Mouse (Mus musculus) CH12.LX (cell line): ENCODE data around the gene Mgarp. TPM values are rescaled to one million over a fixed set of nuclear protein-coding genes. Genes with fewer than 3 reads are reported as not detected.

Experiments
- DNase-seq: peaks from one replicate; pipeline ENCODE4 v3.0.0-alpha.2; 2013; ENCODE audit errors: extremely low read depth
- H3K27ac ChIP-seq: 2 replicates; pipeline ENCODE4 v1.5.1; 2012; ENCODE audit warnings: low read depth, mild to moderate bottlenecking, control low read depth, moderate library complexity; ENCODE audit not compliant: insufficient read depth
- H3K27me3 ChIP-seq: replicated peaks from 2 replicates; pipeline ENCODE3; 2012; ENCODE audit warnings: inconsistent platforms
- H3K36me3 ChIP-seq, 2 experiments: replicated peaks in 1 of 2; 2 replicates each; pipeline versions ENCODE3 to v1.6.1; 2012; ENCODE audit warnings: inconsistent platforms in 1 of 2, low read length in 1 of 2, mild to moderate bottlenecking in 1 of 2, mixed read lengths in 1 of 2, moderate library complexity in 1 of 2; ENCODE audit not compliant: control insufficient read depth in 1 of 2, insufficient read depth in 1 of 2
- H3K4me1 ChIP-seq, 2 experiments: 2 replicates each; pipeline ENCODE4 v1.6.1; 2012; ENCODE audit warnings: inconsistent platforms in 1 of 2, moderate library complexity in 1 of 2; ENCODE audit not compliant: insufficient read depth in 2 of 2, control insufficient read depth in 1 of 2
- H3K4me2 ChIP-seq: 2 replicates; pipeline ENCODE4 v1.6.1; 2012; ENCODE audit warnings: low read depth, mild to moderate bottlenecking, control low read depth; ENCODE audit not compliant: poor library complexity, insufficient read depth, severe bottlenecking
- H3K4me3 ChIP-seq, 3 experiments: fragments of 150-350 bp in 1 of 3; sonication (generic) in 1 of 3; replicated peaks in 1 of 3; 2 replicates each; pipeline versions ENCODE3 to v1.5.1; 2011 to 2012; ENCODE audit warnings: low read depth in 2 of 3, low read length in 2 of 3, mild to moderate bottlenecking in 2 of 3, moderate library complexity in 2 of 3, control low read depth in 1 of 3, improper control_type of control experiment in 1 of 3, inconsistent platforms in 1 of 3, mixed read lengths in 1 of 3; ENCODE audit not compliant: poor library complexity in 1 of 3
- H3K79me2 ChIP-seq: replicated peaks from 2 replicates; pipeline ENCODE4 v1.6.1; 2012; ENCODE audit warnings: mild to moderate bottlenecking, moderate library complexity; ENCODE audit not compliant: control insufficient read depth, poor library complexity, insufficient read depth, severe bottlenecking; ENCODE audit errors: extremely low read depth
- H3K9ac ChIP-seq: 2 replicates; pipeline ENCODE4 v1.6.1; 2012; ENCODE audit warnings: low read depth, mild to moderate bottlenecking, control low read depth, moderate library complexity; ENCODE audit not compliant: insufficient read depth
- H3K9me3 ChIP-seq: replicated peaks from 2 replicates; pipeline ENCODE3; 2012; ENCODE audit warnings: low read length, inconsistent platforms, mixed read lengths
- BHLHE40 ChIP-seq: IDR thresholded peaks from 2 replicates; pipeline ENCODE4 v1.6.1; 2011; ENCODE audit warnings: mild to moderate bottlenecking, low read depth, low read length, improper control_type of control experiment
- CHD1 ChIP-seq: IDR thresholded peaks from 2 replicates; pipeline ENCODE4 v1.6.1; 2012; ENCODE audit warnings: low read depth, low read length, improper control_type of control experiment, inconsistent platforms
- CHD2 ChIP-seq: IDR thresholded peaks from 2 replicates; pipeline ENCODE4 v1.6.1; 2011; ENCODE audit warnings: low read length, improper control_type of control experiment
- CTCF ChIP-seq, 2 experiments: IDR thresholded peaks in 1 of 2; conservative IDR thresholded peaks in 1 of 2; 2 replicates each; pipeline ENCODE4 v1.5.1; 2011 to 2012; ENCODE audit warnings: low read depth in 2 of 2, low read length in 2 of 2, improper control_type of control experiment in 1 of 2, inconsistent platforms in 1 of 2, mild to moderate bottlenecking in 1 of 2, moderate library complexity in 1 of 2
- E2F4 ChIP-seq: IDR thresholded peaks from 2 replicates; pipeline ENCODE4 v1.6.1; 2011; ENCODE audit warnings: low read depth, low read length, improper control_type of control experiment; ENCODE audit not compliant: insufficient replicate concordance
- EP300 ChIP-seq: IDR thresholded peaks from 2 replicates; pipeline ENCODE4 v1.6.1; 2011; ENCODE audit warnings: low read length, improper control_type of control experiment
- JUND ChIP-seq: conservative IDR thresholded peaks from 2 replicates; pipeline ENCODE4 v1.6.1; 2011; ENCODE audit warnings: low read depth, low read length, improper control_type of control experiment
- KAT2A ChIP-seq: IDR thresholded peaks from 2 replicates; pipeline ENCODE4 v1.6.1; 2012; ENCODE audit warnings: low read length, improper control_type of control experiment, inconsistent platforms; ENCODE audit not compliant: insufficient replicate concordance
- MAFK ChIP-seq: IDR thresholded peaks from 2 replicates; pipeline ENCODE4 v1.6.1; 2011; ENCODE audit warnings: low read length, improper control_type of control experiment; ENCODE audit not compliant: insufficient replicate concordance
- MXI1 ChIP-seq: IDR thresholded peaks from 2 replicates; pipeline ENCODE4 v1.6.1; 2011; ENCODE audit warnings: mild to moderate bottlenecking, low read depth, low read length, improper control_type of control experiment
- MYC ChIP-seq: IDR thresholded peaks from 2 replicates; pipeline ENCODE4 v1.6.1; 2011; ENCODE audit warnings: low read depth, mild to moderate bottlenecking, improper control_type of control experiment, low read length
- PAX5 ChIP-seq: IDR thresholded peaks from 2 replicates; pipeline ENCODE4 v1.6.1; 2012; ENCODE audit warnings: low read length, inconsistent platforms, mixed read lengths
- POLR2A ChIP-seq: IDR thresholded peaks from 2 replicates; pipeline ENCODE4 v1.6.1; 2011; ENCODE audit warnings: low read depth, mild to moderate bottlenecking, improper control_type of control experiment, low read length
- TCF12 ChIP-seq: IDR thresholded peaks from 2 replicates; pipeline ENCODE4 v1.6.1; 2014; ENCODE audit warnings: low read depth, mild to moderate bottlenecking, inconsistent platforms, low read length, improper control_type of control experiment
- UBTF ChIP-seq: IDR thresholded peaks from 2 replicates; pipeline ENCODE4 v1.6.1; 2012; ENCODE audit warnings: low read depth, mild to moderate bottlenecking, inconsistent platforms, low read length, improper control_type of control experiment, moderate library complexity
- ZC3H11A ChIP-seq: IDR thresholded peaks from 2 replicates; pipeline ENCODE4 v1.6.1; 2012; ENCODE audit warnings: low read depth, mild to moderate bottlenecking, inconsistent platforms, low read length, improper control_type of control experiment
- dilution Hi-C: fragments of 300-500 bp; cut with MboI; formaldehyde crosslinking; loops from 2 replicates; pipeline ENCODE4 v1.14.3; 2020; ENCODE audit warnings: low sequenced_read_pairs; ENCODE audit not compliant: extremely low pct_unique_long_range_greater_than_20kb, extremely low pct_ligation_motif_present
- in situ Hi-C: fragments of 300-500 bp; cut with MboI; formaldehyde crosslinking; loops from 3 replicates; pipeline ENCODE4 v1.14.3; 2019; ENCODE audit warnings: low sequenced_read_pairs, low pct_ligation_motif_present, low pct_unique_long_range_greater_than_20kb, mixed read lengths
- polyA plus RNA-seq: library from polyadenylated mRNA; unstranded; fragments of >175 nt; gene quantifications from 2 replicates; pipeline ENCODE4 v1.2.1, GENCODE M21; 2012; ENCODE audit warnings: low read depth; ENCODE audit not compliant: insufficient read length
- total RNA-seq, 2 experiments: library from RNA; depleted of rRNA; stranded (reverse); fragments of 300-350 nt in 1 of 2; fragments of >200 nt in 1 of 2; gene quantifications; 2 replicates each; pipeline ENCODE4 v1.2.3; 2012 to 2014

The Mgarp gene
- total and polyA plus RNA-seq, 3 experiments, result not detected

- H3K4me1 ChIP-seq, result peaks cover 2 to 13% of the 10 kb centered on the region in 2 experiments; a peak in 2 of 4 replicates
- TF ChIP-seq UBTF (no peak), CTCF (conservative IDR thresholded peaks at IDR 0.05 in 1 of 2, IDR thresholded peaks at IDR 0.05 in 1 of 2; ENCODE audit: low read depth in 2 of 2, low read length in 2 of 2) (no peak), EP300 (no peak)
- no peaks in the 10 kb centered on the region for H3K27me3 ChIP-seq
- no peaks in the 10 kb centered on the region for H3K9me3 ChIP-seq
- H3K4me2 ChIP-seq, result no peak overlapping the region
- H3K36me3 ChIP-seq, result peaks cover 10 to 14% of the 10 kb centered on the region in 2 experiments
- no peak overlapping the region for H3K4me3 ChIP-seq
- no peaks in the 10 kb centered on the region for H3K79me2 ChIP-seq
- no peak overlapping the region for H3K27ac ChIP-seq
- in situ Hi-C loops (no loop called here), dilution Hi-C loops (no loop called here)
- DNase-seq, result no peak
- no peak overlapping the region for H3K9ac ChIP-seq
These were observed 2.1 kb upstream of the Mgarp start for GRCm38 (mm10) chr3:51398667-51399066.

GRCm38 (mm10) chr3:51397700-51398299 is 1.3 kb upstream of the Mgarp start:
- Histone ChIP-seq H3K9ac (no peak overlapping the region), H3K9me3 (no peaks in the 10 kb centered on the region), H3K36me3 (peaks cover 3 to 6% of the 10 kb centered on the region in 2 experiments), H3K79me2 (no peaks in the 10 kb centered on the region), H3K27ac (no peak overlapping the region), H3K27me3 (no peaks in the 10 kb centered on the region), H3K4me2 (no peak overlapping the region), H3K4me1 (peaks cover 1 to 13% of the 10 kb centered on the region in 2 experiments; a peak in 2 of 4 replicates), H3K4me3 (no peak overlapping the region)
- dilution Hi-C loops, result no loop called here
- TF ChIP-seq POLR2A (no peak), PAX5 (no peak), ZC3H11A (no peak), CHD2 (no peak), E2F4 (no peak)
- in situ Hi-C loops, result no loop called here
- DNase-seq, result no peak

- H3K79me2 ChIP-seq, result no peaks in the 10 kb centered on the region
These were observed 935 bp downstream of the Mgarp start for GRCm38 (mm10) chr3:51395461-51396145.

More at GRCm38 (mm10) chr3:51395461-51396145, 935 bp downstream of the Mgarp start:
- no peak overlapping the region for H3K27ac ChIP-seq
- H3K4me2 ChIP-seq, result no peak overlapping the region
- H3K36me3 ChIP-seq, result peaks cover 0 to under 1% of the 10 kb centered on the region in 2 experiments
- DNase-seq, result no peak
- dilution Hi-C loops (no loop called here), in situ Hi-C loops (no loop called here)
- no peak overlapping the region for H3K9ac ChIP-seq
- TF ChIP-seq MXI1, result no peak
- no peak for TF ChIP-seq MYC
- no peak for TF ChIP-seq TCF12
- TF ChIP-seq MAFK, result no peak
- TF ChIP-seq JUND, result no peak
- no peak for TF ChIP-seq BHLHE40
- TF ChIP-seq KAT2A, result no peak
- TF ChIP-seq CHD1, result no peak
- H3K27me3 ChIP-seq, result no peaks in the 10 kb centered on the region
- no peak overlapping the region for H3K4me3 ChIP-seq
- peaks cover 0 to 13% of the 10 kb centered on the region in 2 experiments; a peak in 2 of 4 replicates for H3K4me1 ChIP-seq
- H3K9me3 ChIP-seq, result no peaks in the 10 kb centered on the region
